Mouse (Mus musculus): ENCODE measurements at regions not wholly inside any gene's neighbourhood (a gene's known extent, or its start where the extent isn't known, plus 50 kb on each side); places are given as distances from the start of the nearest gene placed in this dataset.

DNA sequence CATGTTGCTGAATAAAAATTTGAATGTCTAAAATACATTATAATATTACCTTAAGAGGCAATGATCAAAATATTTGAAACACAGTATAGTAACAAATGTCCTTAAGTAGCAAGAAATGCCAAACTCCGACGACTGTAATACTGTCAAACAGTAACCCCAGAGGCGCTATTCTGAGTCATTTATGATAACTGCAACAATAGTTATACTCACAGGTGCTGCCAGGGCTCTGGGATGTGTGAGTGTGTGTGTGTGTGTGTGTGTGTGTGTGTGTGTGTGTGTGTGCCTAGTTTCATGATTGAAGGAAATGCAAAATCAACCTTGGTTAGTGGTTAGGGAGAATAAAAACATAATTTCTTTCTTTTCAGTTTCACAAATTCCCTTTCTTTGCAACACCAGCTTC, 94.0 kb upstream of the Galnt15 start:
- Histone ChIP-seq H3K4me3 (ENCODE audit: low read depth, low read length) (peak overlapping the region; percentile 41; the same call in 1 of the 2 replicates), H3K27ac (replicated peaks; ENCODE audit: low read depth, low read length) (peak overlapping the region; percentile 61; the same call in 1 of the 2 replicates), H3K9ac (ENCODE audit: low read depth, low read length) (peak overlapping the region; percentile 70; the same call in 1 of the 2 replicates), H3K4me2 (ENCODE audit: low read depth, low read length) (peak overlapping the region; percentile 70), H3K9me3 (ENCODE audit: control insufficient read depth, low read length) (0 out of 2 replicates have a peak, but pooled peaks cover 6% of the 10 kb centered on the region), H3K36me3 (ENCODE audit: control insufficient read depth, insufficient read depth, low read length) (no peaks in the 10 kb centered on the region), H3K27me3 (replicated peaks; ENCODE audit: control insufficient read depth, insufficient read depth, low read length) (no peaks in the 10 kb centered on the region), H3K4me1 (ENCODE audit: control insufficient read depth, insufficient read depth, low read length) (peaks cover 18% of the 10 kb centered on the region; the same call in 1 of the 2 replicates)
- DNase-seq (ENCODE audit: low spot score) (peak; percentile 19), ATAC-seq (ENCODE audit: low read depth) (no peak)
- WGBS: 16% methylated on average over 3 of the region's 3 CpGs

DNA sequence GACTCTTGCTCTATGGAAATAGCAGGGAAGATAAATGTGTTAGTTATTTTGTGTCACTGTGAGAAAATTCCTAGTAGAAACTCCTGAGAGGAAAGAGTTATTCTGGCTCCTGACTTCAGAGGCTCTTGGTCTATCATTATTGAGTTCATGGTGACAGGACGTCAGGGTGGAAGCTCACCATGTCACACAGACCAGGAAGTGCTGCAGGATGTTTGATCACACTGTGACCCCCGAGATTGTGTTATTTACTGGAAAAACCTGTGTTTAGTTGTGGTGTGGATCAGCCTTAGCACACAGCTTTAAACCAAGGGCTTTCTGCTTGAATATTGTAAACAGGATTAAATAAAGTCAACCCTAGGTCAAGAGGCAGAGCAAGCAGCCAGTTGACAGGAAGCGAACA, 93.4 kb upstream of the Galnt15 start:
- ATAC-seq (ENCODE audit: low read depth) (no peak), DNase-seq (ENCODE audit: low spot score) (no peak)
- no peak overlapping the region for H3K4me3 ChIP-seq (ENCODE audit: low read depth, low read length)
- no peak overlapping the region for H3K4me2 ChIP-seq (ENCODE audit: low read depth, low read length)
- WGBS: 53% methylated on average over 3 of the region's 3 CpGs
- H3K36me3 ChIP-seq (ENCODE audit: control insufficient read depth, insufficient read depth, low read length): no peaks in the 10 kb centered on the region
- H3K9me3 ChIP-seq (ENCODE audit: control insufficient read depth, low read length): 0 out of 2 replicates have a peak, but pooled peaks cover 6% of the 10 kb centered on the region
- no peak overlapping the region; the same call in 1 of the 2 replicates for H3K27ac ChIP-seq (replicated peaks; ENCODE audit: low read depth, low read length)
- H3K27me3 ChIP-seq (replicated peaks; ENCODE audit: control insufficient read depth, insufficient read depth, low read length): no peaks in the 10 kb centered on the region
- no peak overlapping the region for H3K9ac ChIP-seq (ENCODE audit: low read depth, low read length)
- peaks cover 15% of the 10 kb centered on the region; the same call in 1 of the 2 replicates for H3K4me1 ChIP-seq (ENCODE audit: control insufficient read depth, insufficient read depth, low read length)

DNA sequence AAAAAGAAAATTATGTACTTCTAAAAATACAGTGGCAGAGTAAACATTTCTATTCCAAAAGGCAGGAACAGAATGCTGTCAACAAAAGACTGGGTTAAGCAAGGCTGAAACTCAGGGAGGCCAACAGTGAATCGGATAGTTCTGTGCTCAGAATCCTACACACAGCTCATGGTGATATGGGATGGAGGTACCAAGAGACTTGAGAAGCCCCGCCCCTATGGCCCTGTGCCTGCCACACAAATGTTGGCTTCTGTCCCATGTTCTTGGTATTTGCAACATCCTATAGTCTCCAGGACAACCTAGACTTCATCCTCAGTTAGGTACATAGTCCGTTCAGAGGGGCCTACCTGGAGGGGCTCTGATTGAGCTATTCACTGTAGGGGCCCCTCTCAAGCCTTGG, 92.2 kb upstream of the Galnt15 start:
- no peak overlapping the region for H3K4me3 ChIP-seq (ENCODE audit: low read depth, low read length)
- no peak overlapping the region for H3K27ac ChIP-seq (replicated peaks; ENCODE audit: low read depth, low read length)
- ATAC-seq (ENCODE audit: low read depth): no peak
- no peaks in the 10 kb centered on the region for H3K36me3 ChIP-seq (ENCODE audit: control insufficient read depth, insufficient read depth, low read length)
- 0 out of 2 replicates have a peak, but pooled peaks cover 6% of the 10 kb centered on the region for H3K9me3 ChIP-seq (ENCODE audit: control insufficient read depth, low read length)
- WGBS: 80% methylated on average over 3 of the region's 3 CpGs
- no peak overlapping the region for H3K9ac ChIP-seq (ENCODE audit: low read depth, low read length)
- no peak for DNase-seq (ENCODE audit: low spot score)
- H3K4me1 ChIP-seq (ENCODE audit: control insufficient read depth, insufficient read depth, low read length): 0 out of 2 replicates have a peak, but pooled peaks cover 10% of the 10 kb centered on the region
- H3K4me2 ChIP-seq (ENCODE audit: low read depth, low read length): no peak overlapping the region
- H3K27me3 ChIP-seq (replicated peaks; ENCODE audit: control insufficient read depth, insufficient read depth, low read length): no peaks in the 10 kb centered on the region

DNA sequence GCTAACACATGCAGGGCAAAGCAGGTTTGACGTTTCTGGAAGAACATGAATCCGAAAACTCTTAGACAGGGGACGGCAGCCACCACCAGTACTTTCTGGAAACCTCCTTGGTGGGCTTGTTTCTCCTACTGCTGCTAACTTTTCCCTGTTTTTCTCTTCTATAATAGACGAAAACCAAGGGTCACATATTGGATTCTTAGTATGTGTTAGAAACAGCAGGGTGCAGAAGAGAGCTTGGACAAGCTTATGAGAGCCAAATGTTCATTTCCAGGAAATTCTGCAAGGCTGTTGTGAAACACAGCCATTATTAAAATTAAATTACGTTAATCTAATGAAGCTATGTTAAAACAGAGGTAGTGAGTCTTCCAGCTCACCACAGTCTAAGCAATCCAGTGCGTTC, 87.9 kb upstream of the Galnt15 start:
- DNase-seq (ENCODE audit: low spot score) (no peak), ATAC-seq (ENCODE audit: low read depth) (no peak)
- no peaks in the 10 kb centered on the region for H3K27me3 ChIP-seq (replicated peaks; ENCODE audit: control insufficient read depth, insufficient read depth, low read length)
- H3K27ac ChIP-seq (replicated peaks; ENCODE audit: low read depth, low read length): no peak overlapping the region
- H3K4me1 ChIP-seq (ENCODE audit: control insufficient read depth, insufficient read depth, low read length): peaks cover 5% of the 10 kb centered on the region; the same call in 1 of the 2 replicates
- WGBS: 77% methylated on average over 6 of the region's 6 CpGs
- no peak overlapping the region for H3K4me2 ChIP-seq (ENCODE audit: low read depth, low read length)
- no peaks in the 10 kb centered on the region for H3K36me3 ChIP-seq (ENCODE audit: control insufficient read depth, insufficient read depth, low read length)
- H3K4me3 ChIP-seq (ENCODE audit: low read depth, low read length): no peak overlapping the region
- 0 out of 2 replicates have a peak, but pooled peaks cover 6% of the 10 kb centered on the region for H3K9me3 ChIP-seq (ENCODE audit: control insufficient read depth, low read length)
- H3K9ac ChIP-seq (ENCODE audit: low read depth, low read length): no peak overlapping the region

DNA sequence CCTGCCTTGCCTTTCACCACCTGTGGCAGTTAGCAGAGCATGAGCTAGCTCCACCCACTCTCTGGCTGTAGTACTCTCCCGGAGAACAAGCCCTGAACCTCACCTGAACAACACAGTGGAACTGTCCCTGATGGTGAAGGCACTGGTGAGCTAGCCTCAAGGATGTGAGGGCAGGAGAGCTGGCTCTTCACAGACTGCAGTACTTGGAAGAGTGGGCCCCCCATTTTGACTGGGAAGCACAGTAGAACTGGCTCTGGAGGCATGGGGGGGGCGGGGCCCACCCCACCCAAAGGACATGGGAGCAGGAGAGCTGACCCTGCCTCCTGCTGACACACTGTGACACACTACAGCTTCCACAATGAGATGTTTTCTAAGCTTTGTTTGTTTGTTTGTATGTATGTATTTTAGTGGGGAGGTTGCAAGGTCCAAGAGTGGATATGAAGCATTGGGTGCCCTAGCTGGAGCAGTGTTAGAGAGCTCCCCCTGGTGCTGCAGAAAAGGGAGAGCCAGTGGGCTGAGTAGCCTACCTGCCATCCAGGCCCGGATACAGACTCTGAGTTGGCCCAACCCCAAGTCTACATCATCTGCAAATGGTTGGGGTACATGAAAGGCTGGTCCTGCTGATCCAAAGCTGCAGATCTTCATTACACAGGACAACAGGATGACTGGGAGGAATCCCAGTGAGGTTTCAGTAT, 86.4 kb upstream of the Galnt15 start:
- Histone ChIP-seq H3K27ac (replicated peaks; ENCODE audit: low read depth, low read length) (no peak overlapping the region), H3K4me3 (ENCODE audit: low read depth, low read length) (no peak overlapping the region), H3K4me2 (ENCODE audit: low read depth, low read length) (no peak overlapping the region), H3K27me3 (replicated peaks; ENCODE audit: control insufficient read depth, insufficient read depth, low read length) (no peaks in the 10 kb centered on the region), H3K9ac (ENCODE audit: low read depth, low read length) (no peak overlapping the region), H3K36me3 (ENCODE audit: control insufficient read depth, insufficient read depth, low read length) (no peaks in the 10 kb centered on the region), H3K9me3 (ENCODE audit: control insufficient read depth, low read length) (0 out of 2 replicates have a peak, but pooled peaks cover 6% of the 10 kb centered on the region), H3K4me1 (ENCODE audit: control insufficient read depth, insufficient read depth, low read length) (peaks cover 5% of the 10 kb centered on the region; the same call in 1 of the 2 replicates)
- no peak for DNase-seq (ENCODE audit: low spot score)
- 57% methylated on average over 3 of the region's 3 CpGs for WGBS
- ATAC-seq (ENCODE audit: low read depth): no peak

DNA sequence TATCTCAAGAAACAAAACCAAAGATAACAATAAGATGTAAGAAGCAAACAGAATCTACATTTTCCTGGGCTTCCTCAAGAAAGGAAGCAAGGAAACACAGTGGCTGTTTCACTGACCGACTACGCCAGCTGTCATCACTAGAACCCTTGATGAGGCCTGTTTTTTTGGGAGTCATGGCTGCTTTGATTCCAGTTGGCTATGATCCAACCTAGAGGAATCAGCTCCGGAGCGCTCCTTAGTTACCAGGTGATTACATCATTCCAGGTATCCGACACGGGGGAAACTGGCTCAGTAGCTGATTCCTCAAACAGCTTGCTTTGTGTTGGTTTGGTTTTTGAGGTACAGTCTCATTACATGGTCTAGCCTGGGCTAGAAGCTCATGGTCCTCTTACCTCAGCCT, 84.1 kb upstream of the Galnt15 start:
- ATAC-seq (ENCODE audit: low read depth): 0 out of 2 replicates have a peak, but pooled peaks have one; percentile 10
- 67% methylated on average over 6 of the region's 6 CpGs for WGBS
- DNase-seq (ENCODE audit: low spot score): peak; percentile 29
- Histone ChIP-seq H3K27ac (replicated peaks; ENCODE audit: low read depth, low read length) (no peak overlapping the region), H3K9me3 (ENCODE audit: control insufficient read depth, low read length) (no peaks in the 10 kb centered on the region), H3K4me3 (ENCODE audit: low read depth, low read length) (no peak overlapping the region), H3K4me2 (ENCODE audit: low read depth, low read length) (no peak overlapping the region), H3K9ac (ENCODE audit: low read depth, low read length) (no peak overlapping the region), H3K4me1 (ENCODE audit: control insufficient read depth, insufficient read depth, low read length) (peaks cover 5% of the 10 kb centered on the region; the same call in 1 of the 2 replicates), H3K27me3 (replicated peaks; ENCODE audit: control insufficient read depth, insufficient read depth, low read length) (no peaks in the 10 kb centered on the region), H3K36me3 (ENCODE audit: control insufficient read depth, insufficient read depth, low read length) (no peaks in the 10 kb centered on the region)

DNA sequence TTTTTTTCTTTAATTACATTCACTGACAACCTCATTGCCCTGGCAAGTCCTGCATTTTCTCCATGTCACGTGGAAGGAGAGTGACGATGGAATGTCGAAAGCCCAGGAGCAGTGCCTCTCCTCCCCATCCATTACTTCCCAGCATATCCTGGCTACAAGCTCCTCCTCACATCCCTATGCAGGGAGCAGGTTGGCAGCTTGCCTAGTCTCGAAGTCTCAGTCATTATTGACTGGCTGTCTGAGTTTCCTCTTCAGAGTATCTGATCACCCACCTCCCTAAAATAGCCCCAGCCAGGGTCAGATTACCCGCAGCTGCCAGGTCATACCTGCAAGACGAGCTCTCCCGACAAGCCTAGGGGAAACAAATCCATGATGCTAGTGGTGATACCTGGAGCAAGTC, 83.7 kb upstream of the Galnt15 start:
- H3K36me3 ChIP-seq (ENCODE audit: control insufficient read depth, insufficient read depth, low read length): no peaks in the 10 kb centered on the region
- no peak overlapping the region for H3K9ac ChIP-seq (ENCODE audit: low read depth, low read length)
- H3K27ac ChIP-seq (replicated peaks; ENCODE audit: low read depth, low read length): peak overlapping the region; percentile 39; the same call in 1 of the 2 replicates
- ATAC-seq (ENCODE audit: low read depth) (peak; percentile 69), DNase-seq (ENCODE audit: low spot score) (peak; percentile 72)
- H3K9me3 ChIP-seq (ENCODE audit: control insufficient read depth, low read length): no peaks in the 10 kb centered on the region
- H3K4me2 ChIP-seq (ENCODE audit: low read depth, low read length): no peak overlapping the region
- H3K4me3 ChIP-seq (ENCODE audit: low read depth, low read length): no peak overlapping the region
- peaks cover 5% of the 10 kb centered on the region; the same call in 1 of the 2 replicates for H3K4me1 ChIP-seq (ENCODE audit: control insufficient read depth, insufficient read depth, low read length)
- no peaks in the 10 kb centered on the region for H3K27me3 ChIP-seq (replicated peaks; ENCODE audit: control insufficient read depth, insufficient read depth, low read length)
- WGBS: 39% methylated on average over 7 of the region's 7 CpGs

DNA sequence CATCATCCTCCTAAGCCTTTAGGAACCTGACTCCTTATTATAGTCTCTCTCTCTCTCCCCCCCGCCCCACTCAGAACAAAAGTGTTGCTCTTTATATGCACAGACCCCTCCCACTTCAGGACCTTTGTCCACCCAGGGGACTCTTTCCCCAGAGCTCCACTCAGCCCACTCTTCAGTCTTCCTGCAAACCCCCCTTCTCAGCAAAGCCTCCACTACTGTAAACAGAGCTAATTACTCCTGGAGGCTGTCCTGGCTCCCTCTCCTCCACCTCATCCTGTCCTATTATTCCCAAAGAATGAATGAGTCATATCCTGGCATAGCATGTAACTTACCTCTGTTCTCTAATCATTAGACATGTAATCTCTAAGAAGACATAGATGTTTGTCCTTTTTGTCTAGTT, 82.8 kb upstream of the Galnt15 start:
- Histone ChIP-seq H3K27me3 (replicated peaks; ENCODE audit: control insufficient read depth, insufficient read depth, low read length) (no peaks in the 10 kb centered on the region), H3K36me3 (ENCODE audit: control insufficient read depth, insufficient read depth, low read length) (no peaks in the 10 kb centered on the region), H3K9ac (ENCODE audit: low read depth, low read length) (no peak overlapping the region), H3K27ac (replicated peaks; ENCODE audit: low read depth, low read length) (peak overlapping the region; percentile 39), H3K4me2 (ENCODE audit: low read depth, low read length) (no peak overlapping the region), H3K4me3 (ENCODE audit: low read depth, low read length) (no peak overlapping the region), H3K4me1 (ENCODE audit: control insufficient read depth, insufficient read depth, low read length) (peaks cover 5% of the 10 kb centered on the region; the same call in 1 of the 2 replicates), H3K9me3 (ENCODE audit: control insufficient read depth, low read length) (no peaks in the 10 kb centered on the region)
- WGBS: 88% methylated on average over 1 of the region's 1 CpGs
- DNase-seq (ENCODE audit: low spot score) (peak; percentile 63), ATAC-seq (ENCODE audit: low read depth) (peak; percentile 50; the same call in 1 of the 2 replicates)

Measured in embryonic facial prominence, embryonic 14.5 days (tissue).